Mouse (Mus musculus) MEL (cell line): ENCODE results near the gene Rassf1. TPM values are rescaled to one million over a fixed set of nuclear protein-coding genes. Genes with fewer than 3 reads are reported as not detected.

Source experiments
- DNase-seq: peaks from one replicate; pipeline ENCODE4 v3.0.0; 2011; ENCODE audit warnings: low read depth, low spot score
- H3K27ac ChIP-seq: 2 replicates; pipeline ENCODE4 v1.5.1; 2012; ENCODE audit warnings: low read depth, mild to moderate bottlenecking, control low read depth, low read length, moderate library complexity; ENCODE audit not compliant: control insufficient read depth
- H3K27me3 ChIP-seq, 2 experiments: fragments of 150-350 bp in 1 of 2; sonication (generic) in 1 of 2; 2 replicates each; pipeline ENCODE4 v1.6.1; 2012; ENCODE audit warnings: low read length in 2 of 2, mild to moderate bottlenecking in 2 of 2, improper control_type of control experiment in 1 of 2, moderate library complexity in 1 of 2; ENCODE audit not compliant: insufficient read depth in 2 of 2, control insufficient read depth in 1 of 2
- H3K36me3 ChIP-seq, 2 experiments: 2 replicates each; pipeline ENCODE4 v1.6.1; 2012 to 2014; ENCODE audit warnings: low read length in 2 of 2, improper control_type of control experiment in 1 of 2, inconsistent platforms in 1 of 2, mild to moderate bottlenecking in 1 of 2; ENCODE audit not compliant: insufficient read depth in 2 of 2, control insufficient read depth in 1 of 2
- H3K4me1 ChIP-seq, 2 experiments: fragments of 150-350 bp in 1 of 2; sonication (generic) in 1 of 2; 2 replicates each; pipeline ENCODE4 v1.6.1; 2012; ENCODE audit warnings: low read length in 2 of 2, improper control_type of control experiment in 1 of 2, mild to moderate bottlenecking in 1 of 2; ENCODE audit not compliant: insufficient read depth in 2 of 2, control insufficient read depth in 1 of 2
- H3K4me3 ChIP-seq, 2 experiments: fragments of 150-350 bp in 1 of 2; sonication (generic) in 1 of 2; 2 replicates each; pipeline ENCODE4 v1.5.1; 2012; ENCODE audit warnings: low read depth in 2 of 2, low read length in 2 of 2, mild to moderate bottlenecking in 2 of 2, moderate library complexity in 2 of 2, control low read depth in 1 of 2, improper control_type of control experiment in 1 of 2; ENCODE audit not compliant: control insufficient read depth in 1 of 2, insufficient read depth in 1 of 2
- H3K79me2 ChIP-seq: 2 replicates; pipeline ENCODE4 v1.6.1; 2012; ENCODE audit warnings: mild to moderate bottlenecking, low read length, moderate library complexity; ENCODE audit not compliant: control insufficient read depth, poor library complexity, insufficient read depth
- H3K9ac ChIP-seq: 2 replicates; pipeline ENCODE4 v1.6.1; 2012; ENCODE audit warnings: low read depth, mild to moderate bottlenecking, control low read depth, low read length, moderate library complexity; ENCODE audit not compliant: control insufficient read depth, poor library complexity, severe bottlenecking
- H3K9me3 ChIP-seq: fragments of 150-350 bp; sonication (generic); replicated peaks from 2 replicates; pipeline ENCODE4 v1.6.1; 2012; ENCODE audit warnings: mild to moderate bottlenecking, low read length, improper control_type of control experiment, moderate library complexity; ENCODE audit not compliant: insufficient read depth
- BHLHE40 ChIP-seq: IDR thresholded peaks from 2 replicates; pipeline ENCODE4 v1.6.1; 2012; ENCODE audit warnings: low read depth, mild to moderate bottlenecking, inconsistent platforms, low read length, improper control_type of control experiment, borderline replicate concordance
- CHD2 ChIP-seq: IDR thresholded peaks from 2 replicates; pipeline ENCODE4 v1.6.1; 2011; ENCODE audit warnings: low read length, improper control_type of control experiment
- CTCF ChIP-seq, 3 experiments: IDR thresholded peaks in 2 of 3; conservative IDR thresholded peaks in 1 of 3; 2 replicates each; pipeline ENCODE4 v1.5.1; 2011 to 2012; ENCODE audit warnings: low read length in 3 of 3, low read depth in 2 of 3, mild to moderate bottlenecking in 2 of 3, improper control_type of control experiment in 1 of 3, inconsistent platforms in 1 of 3, mixed read lengths in 1 of 3, moderate library complexity in 1 of 3; ENCODE audit not compliant: control insufficient read depth in 1 of 3, insufficient read depth in 1 of 3, poor library complexity in 1 of 3, severe bottlenecking in 1 of 3
- E2F4 ChIP-seq: IDR thresholded peaks from 2 replicates; pipeline ENCODE4 v1.6.1; 2011; ENCODE audit warnings: low read depth, low read length, improper control_type of control experiment, borderline replicate concordance
- ELF1 ChIP-seq: IDR thresholded peaks from 2 replicates; pipeline ENCODE4 v1.6.1; 2014; ENCODE audit warnings: low read depth, mild to moderate bottlenecking, inconsistent platforms, low read length, improper control_type of control experiment, moderate library complexity
- ETS1 ChIP-seq: IDR thresholded peaks from 2 replicates; pipeline ENCODE4 v1.6.1; 2012; ENCODE audit warnings: low read depth, mild to moderate bottlenecking, inconsistent platforms, low read length, improper control_type of control experiment, moderate library complexity
- GABPA ChIP-seq: IDR thresholded peaks from 2 replicates; pipeline ENCODE4 v1.6.1; 2012; ENCODE audit warnings: low read depth, mild to moderate bottlenecking, inconsistent platforms, low read length, improper control_type of control experiment, moderate library complexity
- GATA1 ChIP-seq: IDR thresholded peaks from 2 replicates; pipeline ENCODE4 v1.6.1; 2011; ENCODE audit warnings: low read depth, low read length, improper control_type of control experiment
- JUND ChIP-seq: IDR thresholded peaks from 2 replicates; pipeline ENCODE4 v1.6.1; 2011; ENCODE audit warnings: low read depth, mild to moderate bottlenecking, improper control_type of control experiment, low read length
- MAX ChIP-seq: IDR thresholded peaks from 2 replicates; pipeline ENCODE4 v1.6.1; 2011; ENCODE audit warnings: low read length, improper control_type of control experiment
- MXI1 ChIP-seq: IDR thresholded peaks from 2 replicates; pipeline ENCODE4 v1.6.1; 2011; ENCODE audit warnings: mild to moderate bottlenecking, low read depth, low read length, improper control_type of control experiment
- MYC ChIP-seq: IDR thresholded peaks from 2 replicates; pipeline ENCODE4 v1.6.1; 2011; ENCODE audit warnings: low read depth, mild to moderate bottlenecking, low read length, improper control_type of control experiment, moderate library complexity
- NELFE ChIP-seq: IDR thresholded peaks from 2 replicates; pipeline ENCODE4 v1.6.1; 2011; ENCODE audit warnings: low read depth, low read length, improper control_type of control experiment
- NRF1 ChIP-seq: IDR thresholded peaks from 2 replicates; pipeline ENCODE4 v1.6.1; 2014; ENCODE audit warnings: low read depth, mild to moderate bottlenecking, inconsistent platforms, low read length, improper control_type of control experiment, moderate library complexity; ENCODE audit not compliant: poor library complexity, insufficient read depth, severe bottlenecking
- POLR2AphosphoS2 ChIP-seq: IDR thresholded peaks from 2 replicates; pipeline ENCODE4 v1.6.1; 2011; ENCODE audit warnings: low read length, improper control_type of control experiment
- POLR2AphosphoS5 ChIP-seq: IDR thresholded peaks from 2 replicates; pipeline ENCODE4 v1.6.1; 2012; ENCODE audit warnings: low read depth, borderline replicate concordance, mild to moderate bottlenecking, inconsistent platforms, low read length, moderate library complexity, mixed read lengths
- RAD21 ChIP-seq: IDR thresholded peaks from 2 replicates; pipeline ENCODE4 v1.6.1; 2011; ENCODE audit warnings: mild to moderate bottlenecking, low read depth, low read length, improper control_type of control experiment
- RCOR1 ChIP-seq: IDR thresholded peaks from 2 replicates; pipeline ENCODE4 v1.6.1; 2012; ENCODE audit warnings: low read depth, mild to moderate bottlenecking, inconsistent platforms, low read length, improper control_type of control experiment
- SIN3A ChIP-seq: IDR thresholded peaks from 2 replicates; pipeline ENCODE4 v1.6.1; 2012; ENCODE audit warnings: low read length, improper control_type of control experiment, inconsistent platforms
- SMC3 ChIP-seq: IDR thresholded peaks from 2 replicates; pipeline ENCODE4 v1.6.1; 2011; ENCODE audit warnings: low read depth, low read length, improper control_type of control experiment
- TAL1 ChIP-seq: IDR thresholded peaks from 2 replicates; pipeline ENCODE4 v1.6.1; 2012; ENCODE audit warnings: mild to moderate bottlenecking, inconsistent platforms, low read length, moderate library complexity, mixed read lengths
- UBTF ChIP-seq: IDR thresholded peaks from 2 replicates; pipeline ENCODE4 v1.6.1; 2012; ENCODE audit warnings: low read depth, mild to moderate bottlenecking, inconsistent platforms, low read length, improper control_type of control experiment, moderate library complexity, borderline replicate concordance; ENCODE audit not compliant: insufficient read depth
- USF1 ChIP-seq: IDR thresholded peaks from 2 replicates; pipeline ENCODE4 v1.6.1; 2014; ENCODE audit warnings: low read depth, mild to moderate bottlenecking, inconsistent platforms, low read length, improper control_type of control experiment, moderate library complexity
- USF2 ChIP-seq, 2 experiments: IDR thresholded peaks; 2 replicates each; pipeline ENCODE4 v1.6.1; 2011 to 2012; ENCODE audit warnings: improper control_type of control experiment in 2 of 2, low read length in 2 of 2, borderline replicate concordance in 1 of 2, inconsistent platforms in 1 of 2, low read depth in 1 of 2, mild to moderate bottlenecking in 1 of 2; ENCODE audit not compliant: insufficient read depth in 1 of 2
- ZC3H11A ChIP-seq: IDR thresholded peaks from 2 replicates; pipeline ENCODE4 v1.6.1; 2012; ENCODE audit warnings: low read depth, mild to moderate bottlenecking, inconsistent platforms, low read length, improper control_type of control experiment
- ZMIZ1 ChIP-seq: IDR thresholded peaks from 2 replicates; pipeline ENCODE4 v1.6.1; 2012; ENCODE audit warnings: low read depth, mild to moderate bottlenecking, inconsistent platforms, low read length, improper control_type of control experiment, moderate library complexity
- polyA plus RNA-seq, 2 experiments: library from polyadenylated mRNA; stranded (reverse) in 1 of 2; unstranded in 1 of 2; fragments of >175 nt in 1 of 2; fragments of >200 nt in 1 of 2; gene quantifications; 2 replicates each; pipeline versions ENCODE4 v1.2.1 to v1.2.4; 2012; ENCODE audit warnings: low replicate concordance in 2 of 2, low read depth in 1 of 2; ENCODE audit not compliant: insufficient read length in 2 of 2, insufficient read depth in 1 of 2, missing spikeins in 1 of 2
- total RNA-seq: library from RNA; depleted of rRNA; stranded (reverse); fragments of 300-350 nt; gene quantifications from 2 replicates; pipeline ENCODE4 v1.2.3, GENCODE M21; 2012

Rassf1 gene
- total and polyA plus RNA-seq, 3 experiments = 48.0 to 56.9 TPM; not detected in 1

GRCm38 (mm10) chr9:107514303-107514955, 36.9 kb upstream of the Rassf1 start:
- peak; percentile 74 for DNase-seq
- H3K4me3 ChIP-seq = no peak overlapping the region
- H3K27me3 ChIP-seq = peaks cover 0 to under 1% of the 10 kb centered on the region in 2 experiments; a peak in 3 of 4 replicates
- TF ChIP-seq USF1 = no peak
- TF ChIP-seq NRF1 = no peak
- no peak for TF ChIP-seq E2F4
- peak; percentile 89 for TF ChIP-seq SMC3
- TF ChIP-seq GATA1 = no peak
- TF ChIP-seq JUND = no peak
- TF ChIP-seq RAD21 = peak; percentile 93
- no peak for TF ChIP-seq MAX
- TF ChIP-seq POLR2AphosphoS5 = no peak
- no peak for TF ChIP-seq MXI1
- TF ChIP-seq ZMIZ1 = no peak
- no peak for TF ChIP-seq SIN3A
- no peak for TF ChIP-seq TAL1
- peak; percentile 80 for TF ChIP-seq ZC3H11A
- TF ChIP-seq BHLHE40 = no peak
- TF ChIP-seq POLR2AphosphoS2 = no peak
- no peak for TF ChIP-seq GABPA
- no peak for TF ChIP-seq MYC
- TF ChIP-seq ELF1 = no peak
- TF ChIP-seq NELFE = no peak
- TF ChIP-seq CTCF (IDR thresholded peaks at IDR 0.05 in 2 of 3, conservative IDR thresholded peaks at IDR 0.05 in 1 of 3; ENCODE audit: control insufficient read depth in 1 of 3, insufficient read depth in 1 of 3, low read depth in 2 of 3, low read length in 3 of 3, poor library complexity in 1 of 3, severe bottlenecking in 1 of 3) = peak; percentile 98 to 99 (median 99)
- no peak overlapping the region for H3K9ac ChIP-seq
- no peaks in the 10 kb centered on the region for H3K36me3 ChIP-seq
- H3K9me3 ChIP-seq = no peaks in the 10 kb centered on the region
- H3K27ac ChIP-seq = no peak overlapping the region
- no peaks in the 10 kb centered on the region for H3K4me1 ChIP-seq
- H3K79me2 ChIP-seq = no peaks in the 10 kb centered on the region

- no peaks in the 10 kb centered on the region for H3K27me3 ChIP-seq
- H3K79me2 ChIP-seq = no peaks in the 10 kb centered on the region
- peak; percentile 30 for DNase-seq
- H3K9me3 ChIP-seq = no peaks in the 10 kb centered on the region
- H3K4me3 ChIP-seq = no peak overlapping the region
- no peak overlapping the region; the same call in 1 of the 2 replicates for H3K9ac ChIP-seq
- TF ChIP-seq SMC3 (no peak), CHD2 (no peak), RCOR1 (no peak), POLR2AphosphoS5 (no peak), RAD21 (no peak), ETS1 (no peak), UBTF (no peak), ZMIZ1 (no peak), NRF1 (no peak), USF2 (IDR thresholded peaks at IDR 0.05; ENCODE audit: borderline replicate concordance in 1 of 2, insufficient read depth in 1 of 2, low read depth in 1 of 2, low read length in 2 of 2) (no peak)
- TF ChIP-seq, all 39 proteins: peak for 0
- Histone ChIP-seq H3K27ac (no peak overlapping the region), H3K4me1 (peaks cover 0 to 12% of the 10 kb centered on the region in 2 experiments; a peak in 3 of 4 replicates), H3K36me3 (peaks cover 0 to 8% of the 10 kb centered on the region in 2 experiments; a peak in 1 of 4 replicates)
Measured at GRCm38 (mm10) chr9:107520331-107520730, 31.0 kb upstream of the Rassf1 start.
